Mouse (Mus musculus): ENCODE data around the gene Zbtb7b. TPM values are rescaled to one million over a fixed set of nuclear protein-coding genes. Genes with fewer than 3 reads are reported as not detected.

Gene Zbtb7b
- total RNA-seq, 1 experiment from 2014 or later, result 49.4 TPM

DNA sequence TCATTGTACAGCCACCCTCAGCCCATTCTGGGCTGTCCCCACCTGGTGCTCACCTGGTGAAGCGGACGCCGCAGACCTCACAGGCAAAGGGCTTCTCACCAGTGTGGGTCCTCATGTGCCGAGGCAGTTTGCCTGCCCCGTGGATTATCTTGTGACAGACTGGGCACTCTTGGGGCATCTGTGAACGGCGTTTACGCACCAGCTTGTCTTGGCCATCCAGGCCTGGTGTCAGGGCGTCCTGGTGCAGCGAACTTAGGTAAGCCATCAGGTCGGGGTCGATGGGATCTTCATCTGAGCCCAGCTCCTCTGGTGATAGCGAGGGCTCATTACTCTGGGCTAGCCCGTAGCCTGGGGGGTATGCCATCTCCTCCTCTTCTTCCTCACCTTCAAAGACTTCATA, 14.3 kb downstream of the Zbtb7b start:
- no peak for ATAC-seq (replicated peaks; ENCODE audit: insufficient number of reproducible peaks, low FRiP score, low TSS enrichment, poor library complexity, severe bottlenecking)

DNA sequence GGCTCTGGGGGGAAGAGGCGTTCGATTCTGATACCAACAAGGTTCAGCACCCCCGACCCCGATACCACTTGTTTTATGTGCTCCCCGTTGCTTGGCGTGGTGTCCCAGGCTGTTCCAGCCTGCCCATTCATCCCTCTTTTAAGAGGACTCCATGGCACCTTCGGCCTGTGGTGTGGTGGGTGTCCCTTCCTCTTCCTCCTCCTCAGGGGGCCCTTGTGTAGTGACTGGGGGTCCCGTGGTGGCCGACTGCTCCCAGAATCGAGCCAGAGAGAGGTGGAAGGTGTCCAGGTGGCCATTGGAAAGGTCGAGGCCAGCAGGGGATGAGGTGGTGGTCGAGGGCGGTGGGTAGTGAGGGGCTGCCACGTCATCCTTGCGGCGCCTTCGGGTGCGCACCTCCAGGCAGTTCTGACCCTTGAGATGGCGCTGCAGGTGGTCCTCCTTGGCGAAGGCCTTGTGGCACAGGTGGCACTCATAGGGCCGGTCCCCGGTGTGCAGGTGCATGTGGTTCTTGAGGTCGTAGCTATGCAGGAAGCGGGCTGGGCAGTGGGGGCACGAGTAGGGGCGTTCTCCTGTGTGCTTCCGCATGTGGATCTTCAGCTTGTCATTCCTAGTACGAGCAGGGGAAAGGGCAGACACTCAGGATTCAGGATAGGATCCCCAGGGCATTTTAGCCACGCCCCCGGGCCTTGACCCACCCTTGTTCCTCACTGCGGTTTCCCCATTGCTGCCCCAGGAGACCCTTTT, 15.0 kb downstream of the Zbtb7b start:
- ATAC-seq (replicated peaks; ENCODE audit: insufficient number of reproducible peaks, low FRiP score, low TSS enrichment, poor library complexity, severe bottlenecking), result no peak

DNA sequence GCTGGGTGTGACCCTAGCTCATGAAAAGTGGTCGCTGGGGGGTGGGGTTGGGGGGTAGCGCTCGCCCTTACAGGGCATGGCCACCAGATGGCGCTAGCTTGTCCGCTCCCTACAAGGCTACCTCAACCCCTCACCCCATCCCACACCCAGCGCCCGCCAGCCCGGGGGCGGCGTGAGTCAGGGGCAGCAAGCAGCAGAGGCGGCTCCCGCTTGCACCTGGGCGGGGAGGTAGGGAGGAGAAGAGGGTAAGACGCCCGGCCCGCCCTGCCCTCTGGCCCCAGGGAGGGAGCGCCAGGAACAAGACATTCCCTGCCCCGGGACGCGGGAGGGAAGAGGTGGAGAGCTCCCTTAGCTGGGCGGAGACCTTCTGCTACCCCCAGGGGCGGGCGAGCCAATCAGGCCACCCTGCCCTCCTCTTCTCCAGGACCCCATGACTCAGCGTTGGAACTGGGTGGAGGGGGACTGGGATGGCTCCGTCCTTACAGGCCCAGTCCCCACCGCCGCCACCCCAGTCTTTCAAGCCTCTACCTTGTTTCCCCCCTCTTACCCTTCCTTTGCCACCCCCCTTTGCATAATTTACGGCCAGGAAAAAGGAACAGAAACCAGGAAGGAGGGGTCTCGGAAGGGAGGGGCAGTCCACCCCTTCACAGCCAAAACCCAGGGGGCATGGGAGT, 16.0 kb downstream of the Zbtb7b start:
- peak; percentile 51 for ATAC-seq (replicated peaks; ENCODE audit: insufficient number of reproducible peaks, low FRiP score, low TSS enrichment, poor library complexity, severe bottlenecking)

DNA sequence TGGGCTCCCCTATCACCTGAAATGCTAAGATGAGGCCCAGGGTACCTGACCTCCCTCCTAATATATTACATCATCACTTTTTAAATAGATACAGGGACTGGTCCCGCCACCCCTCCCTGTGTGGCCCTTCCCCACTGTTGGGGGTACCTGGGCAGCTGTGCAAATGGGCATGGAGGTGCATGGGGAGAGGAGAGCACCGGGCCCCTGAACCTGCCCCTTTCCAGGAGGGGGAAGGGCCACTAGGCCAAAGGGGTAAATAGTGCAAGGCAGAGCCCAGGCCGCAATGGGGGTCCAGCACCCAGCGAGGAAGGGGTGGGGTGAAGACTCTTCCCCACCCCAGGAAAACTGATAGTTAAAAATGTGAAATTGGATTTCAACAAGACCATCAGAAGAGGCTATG, 16.7 kb downstream of the Zbtb7b start:
- ATAC-seq (replicated peaks; ENCODE audit: insufficient number of reproducible peaks, low FRiP score, low TSS enrichment, poor library complexity, severe bottlenecking), result no peak

DNA sequence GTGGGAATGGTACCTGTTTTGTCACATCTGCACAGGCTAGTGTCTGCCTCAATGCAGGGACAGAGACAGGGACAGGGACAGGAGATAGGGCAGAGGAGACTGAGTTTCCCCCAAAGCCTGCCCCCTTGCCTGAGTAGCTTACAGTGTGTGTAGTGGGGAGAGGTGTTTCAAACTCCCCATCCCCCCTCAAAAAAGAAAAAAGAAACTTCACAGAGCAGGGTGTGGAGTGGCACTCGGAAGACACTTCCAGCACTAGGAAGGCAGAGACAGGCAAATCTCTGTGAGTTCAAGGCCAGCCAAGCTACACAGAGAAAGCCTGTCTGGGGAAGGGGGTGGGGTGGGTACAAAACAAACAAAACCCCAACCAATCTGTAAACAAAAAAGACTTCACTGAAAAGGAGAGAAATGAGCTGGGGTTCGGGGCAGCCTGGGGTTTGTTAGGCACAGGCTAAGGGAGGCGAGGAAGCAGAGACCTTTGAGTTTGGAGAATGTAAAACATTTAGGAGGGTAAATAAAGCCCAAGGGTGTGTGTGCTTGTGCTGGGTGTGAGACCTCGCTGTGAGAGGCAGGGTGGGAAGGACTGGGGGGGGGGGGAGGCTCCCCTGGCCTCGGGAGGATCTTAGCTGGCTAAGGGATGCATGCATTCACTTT, 20.9 kb downstream of the Zbtb7b start:
- ATAC-seq (replicated peaks; ENCODE audit: insufficient number of reproducible peaks, low FRiP score, low TSS enrichment, poor library complexity, severe bottlenecking), result no peak

DNA sequence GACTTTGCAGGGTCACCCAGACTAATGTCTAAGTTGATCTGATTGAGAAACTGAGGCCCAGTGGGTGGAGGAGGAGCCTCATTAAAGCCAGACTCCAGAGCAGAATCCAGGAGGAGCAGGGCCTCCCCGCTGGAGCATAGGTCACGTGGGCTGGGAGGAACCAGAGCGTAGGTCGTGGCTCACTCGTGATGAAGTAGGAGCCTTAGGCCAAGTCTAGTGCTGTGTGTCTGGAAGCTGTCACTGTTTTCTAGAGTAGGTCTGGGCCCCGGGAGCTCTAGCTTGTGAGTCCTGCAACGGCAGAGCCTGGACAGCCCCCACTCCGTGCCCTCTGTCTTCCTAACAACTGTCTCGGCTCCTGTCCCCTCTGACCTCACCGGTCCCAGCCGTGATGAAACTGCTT, 27.2 kb downstream of the Zbtb7b start:
- no peak for ATAC-seq (replicated peaks; ENCODE audit: insufficient number of reproducible peaks, low FRiP score, low TSS enrichment, poor library complexity, severe bottlenecking)

DNA sequence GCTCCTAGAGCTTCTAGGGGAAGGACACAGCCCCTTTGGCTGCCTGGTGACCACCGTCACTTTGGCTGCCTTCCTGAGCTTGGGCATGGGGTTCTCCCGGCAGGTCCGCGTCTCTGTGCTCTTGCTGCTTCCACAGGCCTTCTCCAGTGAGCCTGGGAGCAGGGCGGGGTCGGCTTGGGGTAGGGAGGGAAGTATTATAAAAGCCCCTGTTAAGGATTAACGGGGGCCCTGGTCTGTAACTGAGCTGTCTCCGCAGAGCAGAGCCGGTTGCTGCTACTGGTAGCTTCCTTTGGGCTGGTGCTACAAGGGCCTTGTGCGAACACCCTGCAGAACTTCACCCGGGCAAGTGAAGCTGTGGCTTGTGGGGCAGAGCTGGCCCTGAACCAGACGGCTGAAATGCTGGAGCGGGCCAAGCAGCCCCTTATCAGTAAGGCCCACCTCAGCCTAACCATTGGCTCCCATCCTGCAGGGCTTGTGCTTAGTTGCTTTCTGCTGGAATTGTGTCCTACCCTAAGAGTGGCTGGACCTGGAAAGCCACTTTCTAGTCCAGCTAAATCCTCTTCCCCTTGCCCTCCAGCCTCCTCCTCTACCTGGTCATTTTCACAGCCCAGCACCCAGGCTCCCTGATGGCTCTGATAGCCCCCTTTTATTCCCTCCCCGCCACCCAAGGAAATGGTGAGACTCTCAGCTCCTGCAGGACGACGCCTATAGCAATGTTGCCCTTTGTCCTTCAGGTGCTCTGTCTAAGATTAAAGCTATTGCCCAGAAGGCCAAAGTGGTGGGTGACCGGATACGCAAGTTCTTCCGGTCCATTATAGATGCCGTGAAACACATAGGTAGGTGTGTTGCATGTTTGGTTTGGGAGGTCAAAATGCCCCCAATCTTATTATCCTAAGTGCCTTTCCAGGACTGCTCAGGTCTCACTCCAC, 28.8 kb downstream of the Zbtb7b start:
- ATAC-seq (replicated peaks; ENCODE audit: insufficient number of reproducible peaks, low FRiP score, low TSS enrichment, poor library complexity, severe bottlenecking), result no peak

DNA sequence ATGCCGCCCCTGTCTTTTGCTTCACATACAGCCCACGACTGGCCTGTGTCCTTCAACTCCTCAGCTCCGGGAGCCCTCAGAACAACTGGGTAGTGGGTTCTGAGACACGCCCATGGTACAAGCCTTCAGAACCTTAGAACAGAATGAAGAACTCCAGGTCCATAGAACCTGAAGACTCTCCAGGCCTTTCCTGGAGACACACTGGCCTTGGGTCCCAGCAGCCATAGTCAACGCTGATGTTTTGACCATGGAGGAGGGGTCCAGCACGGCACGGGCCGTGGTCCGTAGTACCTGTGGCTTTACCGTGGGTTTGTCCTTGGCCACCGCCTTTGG, 29.5 kb downstream of the Zbtb7b start, which contains the start of gene Dcst1:
Gene Dcst1 (minus strand): TSS at position 101 of the 333 bp plus-strand sequence.
- no peak for ATAC-seq (replicated peaks; ENCODE audit: insufficient number of reproducible peaks, low FRiP score, low TSS enrichment, poor library complexity, severe bottlenecking)

DNA sequence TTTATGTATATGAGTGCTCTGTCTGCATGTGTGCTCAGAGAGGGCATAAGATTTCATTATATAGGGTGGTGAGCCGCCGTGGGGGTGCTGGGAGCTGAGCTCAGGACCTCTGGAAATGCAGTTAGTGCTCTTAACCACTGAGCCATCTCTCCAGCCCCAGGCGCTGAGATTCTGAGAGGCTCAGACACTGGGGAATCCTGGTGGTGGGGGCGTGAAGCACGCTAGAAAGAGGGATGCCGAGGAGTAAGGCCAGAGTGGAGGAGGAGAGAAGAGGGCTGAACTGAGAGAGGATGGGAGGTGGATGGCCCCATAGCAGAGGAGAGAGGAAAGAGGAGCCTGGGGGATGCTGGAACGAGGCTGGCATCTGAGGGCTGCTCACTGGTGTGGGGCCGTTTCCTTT, 29.9 kb downstream of the Zbtb7b start:
- no peak for ATAC-seq (replicated peaks; ENCODE audit: insufficient number of reproducible peaks, low FRiP score, low TSS enrichment, poor library complexity, severe bottlenecking)

DNA sequence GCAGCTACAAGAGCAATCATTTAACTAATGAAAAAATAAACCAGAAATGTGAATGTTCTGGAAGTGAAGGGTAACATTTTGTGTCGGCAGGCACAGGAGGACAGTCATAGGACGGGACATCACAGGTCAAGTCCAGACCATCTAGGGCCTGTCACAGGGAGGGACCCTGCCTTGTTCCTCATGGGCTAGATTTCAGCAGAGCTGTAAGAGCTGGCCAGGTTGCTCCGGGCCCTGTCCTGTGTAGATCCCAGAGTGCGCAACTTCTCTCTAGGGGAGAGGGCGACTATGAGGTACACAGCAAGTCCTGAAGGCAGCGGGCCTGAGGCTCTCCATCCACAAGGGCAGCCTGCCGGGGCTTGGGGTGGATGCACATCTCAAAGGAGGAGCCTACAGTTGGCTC, 32.9 kb downstream of the Zbtb7b start, which contains the start of gene Dcst2:
Gene Dcst2 (plus strand): TSS at position 301 of the 400 bp plus-strand sequence.
- ATAC-seq (replicated peaks; ENCODE audit: insufficient number of reproducible peaks, low FRiP score, low TSS enrichment, poor library complexity, severe bottlenecking), result no peak

DNA sequence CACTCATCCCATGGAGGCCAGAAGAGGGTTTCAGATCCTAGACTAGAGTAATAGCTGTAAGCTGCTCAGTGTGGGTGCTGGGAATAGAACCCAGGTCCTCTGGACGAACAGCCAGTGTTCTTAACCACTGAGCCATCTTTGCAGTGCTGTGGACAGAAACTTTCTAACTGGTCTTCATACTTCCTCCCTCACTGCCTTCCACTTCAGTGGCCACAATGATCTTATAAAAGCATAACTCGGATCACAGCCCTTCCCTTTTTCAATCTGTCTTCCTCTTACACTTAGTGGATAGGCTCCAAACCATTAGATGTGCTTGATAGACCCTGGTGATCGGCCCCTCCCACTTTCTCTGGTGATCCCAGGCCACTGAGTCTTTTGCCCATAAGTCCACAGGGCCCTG, 34.3 kb downstream of the Zbtb7b start:
- ATAC-seq (replicated peaks; ENCODE audit: insufficient number of reproducible peaks, low FRiP score, low TSS enrichment, poor library complexity, severe bottlenecking), result 0 out of 2 replicates have a peak, but pooled peaks have one; percentile 25

DNA sequence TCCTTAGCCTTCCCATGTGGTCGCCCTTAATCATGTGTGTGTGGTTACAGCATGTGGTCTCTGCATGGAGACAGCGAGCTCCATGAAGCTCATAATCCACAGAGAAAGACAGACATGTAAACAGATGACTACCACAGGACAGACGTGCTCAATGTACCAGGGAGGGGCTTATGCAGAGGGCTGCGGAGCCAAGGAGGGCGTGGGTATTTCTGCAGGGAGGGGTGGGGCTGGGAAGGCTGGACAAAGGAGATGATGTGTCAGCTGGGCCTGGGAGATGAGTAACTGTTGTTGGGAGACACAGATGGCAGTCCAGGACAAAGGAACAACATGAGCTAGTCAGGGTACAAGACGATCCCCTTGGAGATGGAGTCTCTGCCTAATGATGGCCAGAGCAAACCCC, 34.9 kb downstream of the Zbtb7b start:
- ATAC-seq (replicated peaks; ENCODE audit: insufficient number of reproducible peaks, low FRiP score, low TSS enrichment, poor library complexity, severe bottlenecking), result no peak

DNA sequence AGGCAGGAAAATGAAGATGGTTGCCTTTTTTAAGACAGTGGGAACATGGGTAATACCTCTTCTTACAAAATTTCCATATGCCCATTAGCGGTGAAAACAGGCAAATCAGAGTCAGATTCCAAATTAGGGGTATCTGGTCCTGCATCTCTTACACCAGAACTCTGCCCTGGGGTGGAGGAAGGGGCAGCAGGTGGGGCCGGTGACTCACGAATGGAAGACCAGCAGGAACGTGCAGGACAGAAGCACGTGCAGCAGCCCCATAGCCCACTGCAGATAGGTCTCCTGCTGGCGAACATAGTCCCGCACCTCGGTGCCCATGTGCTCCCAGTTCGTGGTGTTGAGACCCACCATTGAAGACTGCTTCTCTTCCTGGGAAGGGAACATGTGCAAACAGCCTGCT, 38.5 kb downstream of the Zbtb7b start:
- ATAC-seq (replicated peaks; ENCODE audit: insufficient number of reproducible peaks, low FRiP score, low TSS enrichment, poor library complexity, severe bottlenecking), result no peak

DNA sequence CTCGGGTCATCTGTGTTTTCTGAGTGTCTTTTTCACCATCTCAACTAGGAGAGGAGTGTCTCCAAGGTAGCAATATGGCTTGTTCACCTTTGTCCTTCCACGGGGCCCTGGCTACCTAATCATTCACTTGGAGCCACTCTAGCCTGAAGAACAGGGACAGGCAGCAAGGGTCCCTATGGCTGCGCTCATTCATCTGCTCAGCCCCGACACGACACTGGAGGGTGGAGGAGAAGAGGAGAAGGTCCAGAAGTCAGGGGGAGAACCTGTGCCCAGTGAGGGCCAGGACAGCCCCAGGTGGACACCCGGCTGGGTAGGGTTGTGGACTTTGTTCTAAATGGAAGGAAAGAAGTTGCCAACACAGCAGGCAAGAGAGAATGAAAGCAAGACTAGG, 39.1 kb downstream of the Zbtb7b start:
- no peak for ATAC-seq (replicated peaks; ENCODE audit: insufficient number of reproducible peaks, low FRiP score, low TSS enrichment, poor library complexity, severe bottlenecking)

DNA sequence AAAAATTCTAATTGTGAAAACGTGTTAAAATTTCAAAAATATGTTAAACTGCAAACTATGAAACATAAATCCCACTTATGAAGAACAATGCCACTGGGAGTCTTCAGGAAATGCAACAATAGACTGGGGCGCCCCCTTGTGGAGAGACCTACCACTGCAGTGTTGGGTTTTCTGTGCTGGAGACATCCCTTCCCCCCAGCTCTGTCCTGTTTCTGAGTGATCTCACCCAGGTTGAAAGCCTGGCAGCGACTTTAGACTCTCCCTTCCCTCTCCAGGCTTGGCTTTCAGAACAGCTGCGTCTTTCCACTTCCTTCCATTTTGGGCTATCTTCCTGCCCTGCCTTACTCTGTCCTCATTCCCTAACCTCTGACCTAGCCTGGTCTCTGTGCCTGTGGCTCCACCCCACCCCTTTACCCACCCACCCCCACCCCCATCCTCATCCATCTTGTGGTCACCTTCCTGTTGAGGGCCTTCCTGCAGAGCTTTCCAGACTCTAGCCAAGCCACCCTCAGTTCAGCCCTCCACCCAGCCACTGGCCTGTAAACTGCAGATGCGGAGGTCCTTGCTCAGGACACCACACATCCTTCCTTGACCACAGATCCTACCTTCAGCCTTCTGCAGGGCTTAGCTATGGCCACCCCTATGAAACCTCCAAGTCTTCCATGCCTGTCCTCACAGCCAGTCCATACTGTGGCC, 39.6 kb downstream of the Zbtb7b start:
- ATAC-seq (replicated peaks; ENCODE audit: insufficient number of reproducible peaks, low FRiP score, low TSS enrichment, poor library complexity, severe bottlenecking), result peak; percentile 54

DNA sequence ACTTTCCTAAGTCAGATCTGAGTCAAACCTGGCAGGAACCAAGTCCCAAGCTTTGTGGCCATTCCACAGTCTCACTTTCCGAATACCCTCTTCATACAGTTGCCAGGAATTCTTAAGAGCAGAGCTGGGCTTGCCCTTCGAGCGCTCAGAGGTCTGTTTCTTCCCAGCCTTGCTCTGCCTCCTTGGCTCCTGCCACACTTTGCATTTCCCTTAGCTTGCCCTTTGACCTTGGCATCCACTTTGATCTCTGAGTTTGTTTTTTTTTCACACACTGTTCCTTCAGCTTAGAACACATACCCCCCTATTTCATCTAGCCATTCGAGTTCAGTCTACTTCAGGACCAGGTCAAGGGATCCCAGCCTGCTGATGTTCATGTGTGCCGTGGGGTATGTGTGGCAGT, 43.3 kb downstream of the Zbtb7b start:
- no peak for ATAC-seq (replicated peaks; ENCODE audit: insufficient number of reproducible peaks, low FRiP score, low TSS enrichment, poor library complexity, severe bottlenecking)

DNA sequence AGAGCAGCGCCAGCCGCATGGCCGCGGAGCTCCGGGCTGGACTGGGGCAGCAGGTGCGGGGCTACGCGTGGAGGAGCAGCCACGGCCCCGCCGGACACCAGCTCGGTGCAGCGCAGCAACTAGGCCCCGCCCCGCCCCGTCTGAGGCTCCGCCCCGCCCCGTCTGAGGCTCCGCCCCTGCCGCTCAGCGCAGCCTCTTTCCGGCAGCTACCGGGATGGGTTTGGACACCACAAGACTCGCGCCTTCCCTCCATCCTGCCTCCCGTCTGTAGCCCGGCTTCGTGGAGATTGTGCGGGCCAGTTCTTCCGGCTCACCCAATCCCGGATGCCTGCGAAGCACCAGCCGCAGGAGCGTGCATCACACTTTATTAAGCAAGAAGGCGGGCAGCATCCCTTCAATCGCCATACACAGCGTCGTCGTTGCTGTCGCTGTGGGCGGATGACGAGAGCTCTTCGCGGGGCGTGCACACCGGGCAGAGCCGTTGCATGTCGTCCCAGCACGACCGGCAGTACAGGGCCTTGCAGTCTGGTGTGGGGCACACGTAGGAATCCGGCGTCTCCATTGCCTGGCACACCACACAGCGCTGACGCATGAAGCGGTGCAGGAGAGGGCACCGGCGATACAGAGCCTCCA, 44.6 kb downstream of the Zbtb7b start, which contains the start of gene Adam15:
Gene Adam15 (minus strand): TSS at position 128 of the 633 bp plus-strand sequence.
- peak; percentile 70 for ATAC-seq (replicated peaks; ENCODE audit: insufficient number of reproducible peaks, low FRiP score, low TSS enrichment, poor library complexity, severe bottlenecking)

All from monocyte, adult 5-6 weeks (primary cell).